Mouse (Mus musculus) embryonic facial prominence, embryonic 11.5 days (tissue): ENCODE results near the gene Olfr55. TPM values are rescaled to one million over a fixed set of nuclear protein-coding genes. Genes with fewer than 3 reads are reported as not detected.
"Not testable (repeated sequence)": the region's sequence is repeated elsewhere in the genome, so short reads cannot be mapped to it uniquely, and the experiment has no call there.

Experiments
- ATAC-seq: fragments of 200-750 bp; cut with Nextera tagmentation; replicated peaks from 2 replicates; pipeline ENCODE4 v1.8.0; 2017; ENCODE audit warnings: low read depth; ENCODE audit not compliant: insufficient number of reproducible peaks, low FRiP score, low TSS enrichment
- DNase-seq: peaks from one replicate; pipeline ENCODE4 v3.0.0-alpha.2; 2015; ENCODE audit warnings: low spot score
- H3K27ac ChIP-seq: fragments of 300-500 bp; sonication (generic); replicated peaks from 2 replicates; pipeline ENCODE4 v1.5.1; 2014; ENCODE audit warnings: mild to moderate bottlenecking, low read depth, low read length, control low read depth
- H3K27me3 ChIP-seq: fragments of 300-500 bp; sonication (generic); 2 replicates; pipeline ENCODE4 v1.6.1; 2014; ENCODE audit warnings: mild to moderate bottlenecking, low read length, moderate library complexity, mixed read lengths; ENCODE audit not compliant: control insufficient read depth, insufficient read depth
- H3K36me3 ChIP-seq: fragments of 300-500 bp; sonication (generic); replicated peaks from 2 replicates; pipeline ENCODE4 v1.6.1; 2014; ENCODE audit warnings: low read depth, mild to moderate bottlenecking, low read length, moderate library complexity, mixed read lengths; ENCODE audit not compliant: control insufficient read depth, insufficient read depth
- H3K4me1 ChIP-seq: fragments of 300-500 bp; sonication (generic); 2 replicates; pipeline ENCODE4 v1.6.1; 2014; ENCODE audit warnings: low read length, mixed read lengths; ENCODE audit not compliant: control insufficient read depth, insufficient read depth
- H3K4me2 ChIP-seq: fragments of 300-500 bp; sonication (generic); 2 replicates; pipeline ENCODE4 v1.6.1; 2014; ENCODE audit warnings: low read depth, mild to moderate bottlenecking, control low read depth, low read length, moderate library complexity
- H3K4me3 ChIP-seq: fragments of 300-500 bp; sonication (generic); 2 replicates; pipeline ENCODE4 v1.5.1; 2014; ENCODE audit warnings: low read depth, low read length, control low read depth
- H3K9ac ChIP-seq: fragments of 300-500 bp; sonication (generic); replicated peaks from 2 replicates; pipeline ENCODE4 v1.6.1; 2014; ENCODE audit warnings: mild to moderate bottlenecking, control low read depth, low read length
- H3K9me3 ChIP-seq: fragments of 300-500 bp; sonication (generic); replicated peaks from 2 replicates; pipeline ENCODE4 v1.6.1; 2016; ENCODE audit warnings: mild to moderate bottlenecking, low read length, inconsistent platforms, mixed read lengths; ENCODE audit not compliant: control insufficient read depth
- WGBS: fragments of 180-500 bp; shearing (Covaris S2); extraction: QIAGEN DNeasy Blood & Tissue Kit; methylation state at CpG from one replicate; pipeline ENCODE4 v1.1.7; 2014; 5-methylcytosine and 5-hydroxymethylcytosine counted together
- polyA plus RNA-seq: library from polyadenylated mRNA; unstranded; fragments of >200 nt; fragmentation: Nextera tagmentation; extraction: Ambion mirVana; gene quantifications from 2 replicates; pipeline ENCODE4 v1.2.1, GENCODE M21; 2014

Olfr55 gene
- polyA plus RNA-seq = not detected in 2 replicates

DNA sequence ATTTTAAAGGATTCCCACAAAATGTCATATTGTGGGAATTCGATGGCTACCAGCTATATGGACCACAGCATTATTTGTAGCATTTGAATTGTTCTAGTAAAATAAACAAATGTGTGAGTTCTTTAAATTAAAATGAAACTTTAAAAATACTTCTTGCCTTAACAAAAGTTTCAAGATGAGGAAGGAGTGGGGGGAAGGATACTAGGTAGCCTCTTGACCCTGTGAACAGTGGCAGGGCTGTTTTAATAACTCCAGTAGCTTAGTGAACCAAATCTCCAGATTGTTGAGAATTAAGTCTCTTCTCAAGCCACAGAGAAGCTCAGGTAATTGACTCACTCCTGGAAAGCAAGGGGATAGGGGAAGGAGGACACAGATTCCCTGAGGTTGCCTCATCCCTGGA, at the start of gene Olfr55:
Olfr55 (plus strand) TSS at position 301 of the 400 bp plus-strand sequence.
- not testable (repeated sequence) for H3K9ac ChIP-seq, H3K4me2 ChIP-seq, ATAC-seq, DNase-seq, H3K36me3 ChIP-seq, H3K27me3 ChIP-seq, H3K4me3 ChIP-seq, H3K27ac ChIP-seq, H3K9me3 ChIP-seq, H3K4me1 ChIP-seq
- 70% methylated on average over 1 of the region's 1 CpGs for WGBS

DNA sequence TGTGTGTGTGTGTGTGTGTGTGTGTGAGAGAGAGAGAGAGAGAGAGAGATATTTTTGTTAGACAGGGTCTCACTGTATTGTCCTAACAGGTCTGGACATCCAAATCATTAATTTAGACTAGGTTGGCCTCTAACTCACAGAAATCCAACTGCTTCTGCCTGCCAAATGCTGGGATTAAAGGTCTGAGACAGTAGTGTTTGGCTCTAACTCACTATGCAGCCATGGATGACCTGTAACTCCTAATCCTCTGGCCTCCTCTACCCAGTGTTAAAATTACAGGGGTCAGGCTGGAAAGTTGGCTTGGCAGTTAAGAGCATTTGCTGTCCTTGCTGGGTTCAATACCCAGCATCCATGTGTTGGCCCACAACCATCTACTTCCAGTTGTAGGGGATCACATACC, 43.7 kb upstream of the Olfr55 start:
- no peak overlapping the region for H3K9ac ChIP-seq
- H3K27ac ChIP-seq = no peak overlapping the region
- no peaks in the 10 kb centered on the region for H3K4me1 ChIP-seq
- H3K9me3 ChIP-seq = no peaks in the 10 kb centered on the region
- no peaks in the 10 kb centered on the region for H3K27me3 ChIP-seq
- DNase-seq (no peak), ATAC-seq (no peak)
- H3K4me2 ChIP-seq = no peak overlapping the region
- H3K4me3 ChIP-seq = no peak overlapping the region
- H3K36me3 ChIP-seq = no peaks in the 10 kb centered on the region

DNA sequence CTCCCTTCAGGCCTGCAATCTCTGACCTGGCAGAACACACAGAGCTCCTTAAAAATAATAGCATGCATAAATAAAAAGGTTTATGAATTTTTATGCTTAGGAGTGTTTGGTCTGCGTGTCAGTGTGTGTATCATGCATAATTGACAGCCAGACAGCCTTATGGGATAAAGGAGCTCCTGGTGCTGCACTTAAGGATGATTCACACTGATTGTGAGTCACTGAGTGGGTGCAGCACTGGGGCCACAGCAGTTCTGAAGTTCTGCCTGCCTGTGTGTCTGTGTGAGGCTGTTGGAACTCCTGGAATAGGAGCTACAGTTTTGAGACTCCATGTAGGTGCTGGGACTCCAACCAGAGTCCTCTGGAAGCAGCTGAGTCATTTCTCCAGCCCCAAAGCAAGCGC, 42.0 kb upstream of the Olfr55 start:
- H3K27me3 ChIP-seq = no peaks in the 10 kb centered on the region

DNA sequence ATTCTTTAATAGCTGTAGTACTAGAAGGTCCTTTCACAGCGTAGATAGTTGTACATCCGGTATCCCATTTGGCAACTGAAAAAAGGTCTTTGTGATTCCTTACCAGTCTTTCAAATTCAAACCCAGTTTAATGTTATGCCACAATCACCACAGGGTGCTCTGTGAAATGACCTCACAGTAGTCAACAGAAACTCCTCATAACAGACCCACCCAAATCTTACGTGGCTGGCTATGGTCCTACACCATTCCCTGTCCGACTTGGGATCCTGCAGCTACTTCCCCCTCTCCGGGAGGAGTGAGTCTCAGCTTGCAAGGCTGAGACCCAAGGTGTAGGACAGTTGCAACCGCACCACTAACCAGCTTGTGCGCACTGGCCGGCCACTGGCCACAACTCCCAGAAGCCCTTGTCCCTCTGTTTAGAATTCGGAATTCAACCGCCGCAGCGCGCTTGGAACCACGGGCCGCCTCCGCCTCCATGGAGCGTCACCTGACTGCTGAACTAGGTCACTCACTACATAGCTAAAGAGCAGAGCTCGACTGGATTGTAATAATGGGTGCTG, 28.9 kb upstream of the Olfr55 start, which contains the start of gene Morc2b:
Morc2b (minus strand) TSS at position 423 of the 560 bp plus-strand sequence.
- H3K9me3 ChIP-seq = no peaks in the 10 kb centered on the region
- no peaks in the 10 kb centered on the region for H3K36me3 ChIP-seq
- H3K27ac ChIP-seq = no peak within 1 kb of the TSS
- no peaks in the 10 kb centered on the region for H3K27me3 ChIP-seq
- no peak within 1 kb of the TSS for H3K9ac ChIP-seq
- no peak for ATAC-seq
- WGBS = 72% methylated on average over 18 of the region's 18 CpGs
- no peak for DNase-seq
- H3K4me1 ChIP-seq = no peaks in the 10 kb centered on the region
- no peak within 1 kb of the TSS for H3K4me3 ChIP-seq
- H3K4me2 ChIP-seq = no peak within 1 kb of the TSS

More for the DNA sequence above, 42.0 kb upstream of the Olfr55 start:
- Histone ChIP-seq H3K27ac (no peak overlapping the region), H3K4me1 (no peaks in the 10 kb centered on the region), H3K4me2 (no peak overlapping the region), H3K9me3 (no peaks in the 10 kb centered on the region), H3K4me3 (no peak overlapping the region), H3K9ac (no peak overlapping the region), H3K36me3 (no peaks in the 10 kb centered on the region)
- ATAC-seq (no peak), DNase-seq (no peak)
- 58% methylated on average over 2 of the region's 2 CpGs for WGBS

DNA sequence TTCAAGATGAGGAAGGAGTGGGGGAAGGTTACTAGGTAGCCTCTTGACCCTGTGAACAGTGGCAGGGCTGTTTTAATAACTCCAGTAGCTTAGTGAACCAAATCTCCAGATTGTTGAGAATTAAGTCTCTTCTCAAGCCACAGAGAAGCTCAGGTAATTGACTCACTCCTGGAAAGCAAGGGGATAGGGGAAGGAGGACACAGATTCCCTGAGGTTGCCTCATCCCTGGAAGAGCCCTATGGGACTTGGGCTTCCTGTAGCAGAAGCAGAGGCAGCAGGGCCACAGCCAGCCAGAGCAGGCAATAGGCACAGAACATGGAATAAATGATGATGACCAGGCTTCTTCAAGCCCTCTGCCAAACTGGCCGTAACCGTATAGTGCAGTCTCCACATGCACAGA, 22.8 kb downstream of the Olfr55 start, which contains the start of gene Olfr239:
Olfr239 (plus strand) TSS at position 301 of the 400 bp plus-strand sequence.
- H3K4me3 ChIP-seq, H3K9me3 ChIP-seq, H3K9ac ChIP-seq, H3K36me3 ChIP-seq, H3K27ac ChIP-seq, H3K4me2 ChIP-seq, H3K4me1 ChIP-seq, DNase-seq, ATAC-seq, H3K27me3 ChIP-seq: not testable (repeated sequence)
- WGBS = no CpG with 5 or more reads among the region's 2 CpGs

DNA sequence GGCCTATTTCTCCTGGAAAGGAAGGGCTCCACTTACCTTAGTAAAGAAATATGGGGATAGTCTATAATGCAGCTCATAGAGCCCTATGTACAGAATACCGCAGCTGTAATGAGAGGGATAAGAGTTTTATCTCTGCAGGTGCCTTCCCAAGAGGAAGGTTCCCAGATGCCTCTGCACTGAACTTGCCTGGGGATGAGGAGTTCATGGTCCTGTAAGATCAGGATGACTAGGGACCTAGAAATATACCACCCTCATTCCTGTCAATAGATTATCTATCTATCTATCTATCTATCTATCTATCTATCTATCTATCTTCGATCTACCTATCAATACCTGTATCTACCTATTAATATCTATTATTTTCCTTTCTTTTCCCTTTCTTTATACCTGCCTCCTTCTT, 53.3 kb downstream of the Olfr55 start, which contains the start of gene Olfr1564:
Olfr1564 (minus strand) TSS at position 101 of the 400 bp plus-strand sequence.
- DNase-seq (no peak), ATAC-seq (no peak)
- no peaks in the 10 kb centered on the region for H3K36me3 ChIP-seq
- H3K4me2 ChIP-seq = no peak within 1 kb of the TSS
- no peak within 1 kb of the TSS for H3K9ac ChIP-seq
- 81% methylated on average over 2 of the region's 2 CpGs for WGBS
- no peaks in the 10 kb centered on the region for H3K4me1 ChIP-seq
- H3K27me3 ChIP-seq = no peaks in the 10 kb centered on the region
- H3K9me3 ChIP-seq = no peaks in the 10 kb centered on the region
- H3K27ac ChIP-seq = no peak within 1 kb of the TSS
- no peak within 1 kb of the TSS for H3K4me3 ChIP-seq

Other genes with a start within 250 kb of the Olfr55 start
- gene Cyp4f13, start 221.0 kb upstream of the Olfr55 start, polyA plus RNA-seq = 2.7 and 3.4 TPM in 2 replicates
- 15.5 and 16.2 TPM in 2 replicates for gene Zfp472, start 202.6 kb upstream of the Olfr55 start, polyA plus RNA-seq
- gene Zfp952, start 175.3 kb upstream of the Olfr55 start, polyA plus RNA-seq = 16.6 and 17.3 TPM in 2 replicates
- gene Zfp763, start 135.0 kb upstream of the Olfr55 start, polyA plus RNA-seq = 26.2 and 27.0 TPM in 2 replicates
- gene 4921501E09Rik, start 100.4 kb upstream of the Olfr55 start, polyA plus RNA-seq = not detected in 2 replicates
- gene Zfp563, start 79.1 kb upstream of the Olfr55 start, polyA plus RNA-seq = 9.8 and 11.2 TPM in 2 replicates
- 0.18 TPM in 1 of 2 replicates, not detected in the other for gene Morc2b, start 28.8 kb upstream of the Olfr55 start, polyA plus RNA-seq
- gene Olfr239, start 22.9 kb downstream of the Olfr55 start, polyA plus RNA-seq = not detected in 2 replicates
- gene Olfr1564, start 53.2 kb downstream of the Olfr55 start, polyA plus RNA-seq = not detected in 2 replicates
- 23.5 and 23.7 TPM in 2 replicates for gene Zfp955a, start 86.7 kb downstream of the Olfr55 start, polyA plus RNA-seq
- gene Olfr63, start 96.2 kb downstream of the Olfr55 start, polyA plus RNA-seq = 0.03 TPM in 1 of 2 replicates, not detected in the other
- 9.3 and 9.7 TPM in 2 replicates for gene Zfp955b, start 121.1 kb downstream of the Olfr55 start, polyA plus RNA-seq
- gene Zfp81, start 190.4 kb downstream of the Olfr55 start, polyA plus RNA-seq = 18.4 and 20.3 TPM in 2 replicates
- 26.0 and 30.6 TPM in 2 replicates for gene Zfp101, start 226.2 kb downstream of the Olfr55 start, polyA plus RNA-seq